Mouse (Mus musculus) megakaryocyte progenitor cell, adult 5-6 weeks (primary cell): ENCODE measurements around the gene Gap43. TPM values are rescaled to one million over a fixed set of nuclear protein-coding genes. Genes with fewer than 3 reads are reported as not detected.
"Not testable (repeated sequence)": the region's sequence is repeated elsewhere in the genome, so short reads cannot be mapped to it uniquely, and the experiment has no call there.

Experiments
- ATAC-seq: replicated peaks from 2 replicates; pipeline ENCODE4 v1.8.0; 2016; ENCODE audit warnings: mild to moderate bottlenecking, moderate TSS enrichment, inconsistent platforms; ENCODE audit not compliant: poor library complexity
- total RNA-seq, 2 experiments: library from RNA; stranded (forward) in 1 of 2; stranded (reverse) in 1 of 2; fragments of 157-497, 149-512 nt in 1 of 2; fragments of 200-1000 nt in 1 of 2; gene quantifications; 2 replicates each; pipeline versions ENCODE4 v1.2.3 to v1.2.4; 2015 to 2017

Gene Gap43
- total RNA-seq, 2 experiments from 2014 or later = not detected

- ATAC-seq = no peak
These were observed 37.0 kb downstream of the Gap43 start for GRCm38 (mm10) chr16:42303461-42303860.

DNA sequence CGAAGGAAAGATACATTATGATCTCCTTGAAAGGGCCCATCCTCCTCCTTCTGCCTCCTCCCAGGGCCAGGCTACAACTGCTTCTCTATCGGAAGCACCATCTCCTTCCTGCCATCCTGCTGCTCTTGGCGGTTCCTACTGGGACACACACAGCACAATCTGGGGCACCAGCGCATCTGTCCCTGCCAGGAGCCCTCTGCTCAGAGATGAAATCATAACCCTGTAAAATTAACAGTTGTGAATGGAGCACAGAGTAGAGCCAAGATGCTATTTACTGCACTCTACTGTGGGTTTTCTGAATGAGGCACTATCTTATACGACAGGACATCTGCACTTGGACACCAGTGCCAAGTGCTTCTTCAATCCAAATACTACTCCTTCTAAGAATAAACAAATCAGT is 46.0 kb downstream of the Gap43 start:
- no peak for ATAC-seq

GRCm38 (mm10) chr16:42294056-42294455 is 46.4 kb downstream of the Gap43 start:
- no peak for ATAC-seq

DNA sequence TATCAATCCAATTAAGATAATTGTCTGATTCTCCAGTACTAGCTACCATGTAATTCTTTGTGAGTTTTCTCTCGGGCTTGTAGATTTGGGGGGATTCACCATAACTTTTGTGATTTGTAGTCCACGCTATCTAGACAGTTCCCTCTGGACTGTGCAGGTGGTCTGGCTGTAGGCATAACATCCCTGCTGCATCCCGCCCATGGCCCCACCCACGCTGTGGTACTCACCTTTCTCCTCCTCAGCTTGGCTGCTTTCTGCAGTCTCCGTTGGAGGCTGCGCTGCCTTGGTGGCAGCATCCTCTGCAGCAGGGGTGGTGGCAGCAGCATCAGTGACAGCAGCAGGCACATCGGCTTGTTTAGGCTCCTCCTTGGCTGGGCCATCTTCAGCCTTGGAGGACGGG is 48.9 kb downstream of the Gap43 start:
- no peak for ATAC-seq

GRCm38 (mm10) chr16:42284005-42284404 is 56.4 kb downstream of the Gap43 start:
- no peak for ATAC-seq

- no peak for ATAC-seq
These were observed 62.7 kb downstream of the Gap43 start for GRCm38 (mm10) chr16:42277713-42278112.

- ATAC-seq = no peak
These were observed 63.2 kb downstream of the Gap43 start for GRCm38 (mm10) chr16:42277268-42277667.

- peak; percentile 97 for ATAC-seq
These were observed 64.0 kb downstream of the Gap43 start for GRCm38 (mm10) chr16:42276216-42277141.

DNA sequence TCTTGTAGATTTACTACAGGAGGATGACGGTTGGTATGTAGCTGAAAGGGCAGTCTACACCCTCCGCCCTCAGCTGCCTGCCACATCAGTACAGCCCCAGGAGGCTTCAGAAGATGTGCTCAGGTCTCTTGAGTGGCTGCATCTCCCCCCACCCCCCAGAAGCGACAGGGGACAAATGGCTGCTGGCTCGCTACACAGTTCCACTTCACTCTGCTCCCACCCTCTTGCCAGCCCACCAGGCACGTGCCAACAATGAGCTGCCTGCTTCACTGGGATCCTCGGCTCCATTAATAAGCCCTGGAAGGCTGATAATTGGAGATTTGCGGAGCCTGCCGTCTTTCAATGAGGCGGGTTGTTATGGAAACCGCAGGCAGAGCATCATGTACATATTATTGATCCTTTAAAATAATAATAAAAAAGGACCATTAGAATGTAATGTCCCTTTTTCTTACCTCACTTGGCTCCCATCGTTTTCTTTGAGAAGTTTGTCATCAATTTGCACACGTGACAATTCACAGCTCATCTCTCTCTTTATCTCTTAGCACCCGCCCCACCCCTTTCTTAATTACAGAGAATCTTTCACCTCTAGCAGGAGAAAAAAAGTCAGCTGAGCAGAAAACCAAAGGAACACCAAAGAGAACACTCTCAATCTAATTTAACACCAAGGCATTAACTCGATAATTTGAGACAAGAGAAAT is 64.8 kb downstream of the Gap43 start:
- ATAC-seq = no peak

DNA sequence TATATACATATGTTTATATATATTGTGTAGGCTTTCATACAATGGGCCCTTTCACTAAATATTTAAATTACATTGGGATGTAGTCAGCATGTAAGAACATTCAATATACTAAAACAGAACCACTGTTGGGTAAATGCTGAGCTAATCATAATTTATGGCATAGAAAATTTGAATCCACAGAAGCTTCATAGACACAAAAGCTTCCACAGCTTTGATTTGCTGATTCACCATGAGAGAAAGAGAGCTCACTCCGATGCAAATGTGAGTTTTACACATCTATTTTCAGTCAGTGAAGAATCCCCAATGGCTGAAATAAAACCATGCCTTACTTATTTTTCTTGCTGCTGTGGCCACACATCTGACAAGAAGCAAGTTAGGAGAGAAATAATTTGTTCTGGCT is 69.2 kb downstream of the Gap43 start:
- ATAC-seq = no peak

DNA sequence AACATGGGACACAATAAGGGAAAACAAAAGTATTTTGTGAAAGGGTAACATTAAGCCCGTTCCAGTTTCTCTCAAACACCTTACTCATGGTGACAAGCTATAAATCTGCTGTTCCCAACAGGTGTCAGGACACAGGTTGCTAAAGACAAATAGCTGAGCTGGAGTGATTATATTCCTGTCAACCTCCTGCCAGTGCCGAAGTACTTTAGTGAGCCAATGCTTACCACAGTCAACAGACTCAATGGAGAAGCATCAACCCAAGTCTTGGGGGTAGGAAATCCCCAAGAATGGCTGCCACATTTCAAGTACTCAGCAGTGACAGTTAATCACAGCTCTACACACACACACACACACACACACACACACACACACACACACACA is 70.9 kb downstream of the Gap43 start:
- no peak for ATAC-seq

DNA sequence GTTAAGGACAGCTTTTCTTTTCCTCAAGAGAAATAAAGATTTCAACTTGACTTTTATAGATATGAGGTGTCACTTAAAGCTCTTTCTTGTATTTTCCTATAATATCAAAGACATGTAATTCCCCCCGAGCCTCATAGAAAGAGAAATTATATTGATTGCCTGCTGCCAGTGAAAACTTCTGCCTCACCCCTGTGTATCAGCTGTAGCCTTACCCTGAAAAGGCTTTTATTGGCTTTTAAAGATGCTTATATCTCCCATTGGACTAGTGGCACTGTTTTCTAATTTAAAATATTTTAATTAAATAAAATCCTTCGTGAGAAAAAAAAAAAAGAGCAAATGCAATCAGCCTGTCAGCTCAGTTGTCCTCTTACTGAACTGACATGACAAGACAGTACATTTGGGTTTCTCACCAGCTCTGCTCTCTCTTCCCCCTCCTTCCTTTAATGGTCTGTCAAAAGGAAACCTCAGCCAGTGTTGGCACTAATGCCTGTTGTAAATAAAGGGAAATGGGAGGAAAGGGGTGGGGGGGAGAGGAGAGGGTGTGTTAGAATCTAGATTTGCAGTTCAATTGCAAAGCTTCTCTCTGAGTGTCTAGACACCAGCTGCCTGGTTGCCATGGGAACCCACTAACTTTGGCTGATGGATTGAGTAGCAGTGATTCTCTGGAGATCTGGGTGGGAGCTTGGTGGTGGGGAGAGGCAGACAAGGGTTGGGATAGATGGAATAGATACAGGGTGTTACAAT is 71.4 kb downstream of the Gap43 start:
- ATAC-seq = peak; percentile 69

DNA sequence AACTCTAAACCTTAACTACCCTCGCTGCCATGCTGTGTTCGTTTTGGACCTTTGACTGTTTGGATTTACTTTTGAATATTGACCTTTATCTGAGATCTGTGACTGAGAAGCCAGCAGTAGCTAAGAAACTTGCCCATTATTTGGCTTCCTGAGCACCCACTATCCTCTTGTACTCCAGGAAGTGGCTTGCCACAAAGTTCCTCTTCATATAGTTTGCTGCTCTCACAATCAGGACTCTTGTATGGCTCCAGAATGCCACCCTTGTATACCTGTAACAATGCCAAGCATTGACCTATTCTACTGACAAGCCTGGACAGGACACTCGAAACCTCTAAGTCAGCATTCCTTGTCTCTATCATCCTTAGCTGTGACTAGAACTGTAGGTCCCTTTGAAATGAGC is 75.3 kb downstream of the Gap43 start:
- ATAC-seq = peak; percentile 76

DNA sequence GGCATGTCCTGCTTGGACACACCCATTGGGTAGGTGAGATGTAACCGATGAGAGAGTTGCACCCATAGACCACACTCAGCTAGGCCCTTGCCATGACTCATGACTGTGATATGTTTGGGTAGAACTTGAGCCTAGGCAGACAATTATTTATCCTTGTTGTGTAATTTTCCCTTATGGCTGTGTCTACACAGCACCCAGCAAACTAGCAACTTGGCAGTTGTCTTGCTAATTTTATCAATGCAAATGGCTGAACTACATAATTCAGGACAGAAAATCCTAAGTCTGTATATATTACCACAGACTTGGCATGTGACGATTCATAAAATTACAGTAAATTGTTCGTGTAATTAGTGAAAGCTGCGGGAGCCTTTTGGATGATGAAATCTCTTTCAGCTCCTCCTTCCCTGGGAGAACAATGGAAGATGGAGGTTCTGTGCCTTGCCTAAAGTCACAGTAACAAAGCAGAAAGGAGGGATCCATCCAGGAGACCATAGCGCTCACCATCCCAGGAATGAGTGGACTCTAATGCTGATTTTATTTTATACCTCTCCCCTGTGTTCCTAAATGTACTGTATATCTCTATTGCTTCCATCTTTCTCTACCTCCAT is 77.4 kb downstream of the Gap43 start:
- no peak for ATAC-seq

GRCm38 (mm10) chr16:42255693-42256092 is 84.8 kb downstream of the Gap43 start:
- no peak for ATAC-seq

GRCm38 (mm10) chr16:42255222-42255621 is 85.2 kb downstream of the Gap43 start:
- ATAC-seq = no peak

GRCm38 (mm10) chr16:42252252-42252651 is 88.2 kb downstream of the Gap43 start:
- ATAC-seq = no peak

DNA sequence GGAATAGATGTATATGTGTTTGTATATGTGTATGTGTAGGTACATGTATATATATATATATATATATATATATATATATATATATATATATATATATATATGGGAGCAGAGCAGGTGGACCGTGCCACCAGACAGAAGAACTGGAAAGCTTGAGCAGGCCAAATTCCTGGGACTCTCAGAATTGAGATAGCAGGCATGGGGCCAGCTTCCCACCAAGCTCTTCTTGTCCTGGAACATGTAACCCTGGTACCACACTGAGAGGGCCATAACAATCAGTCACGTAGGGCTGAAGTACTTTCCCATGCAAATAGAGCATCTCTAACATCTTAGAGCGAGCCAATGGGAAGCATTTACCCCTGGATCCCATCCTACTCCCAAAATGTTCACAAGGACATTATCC is 96.3 kb downstream of the Gap43 start:
- not testable (repeated sequence) for ATAC-seq

GRCm38 (mm10) chr16:42231306-42231705 is 109.1 kb downstream of the Gap43 start:
- ATAC-seq = no peak
